Mouse (Mus musculus): ENCODE measurements around the gene Arrb1.
A peak's percentile ranks its signal among the peaks of the same experiment; 100 is the strongest.

Arrb1 gene

GRCm38 (mm10) chr7:99582867-99583266 lies 47.6 kb downstream of the Arrb1 start:
- DNase-seq, result no peak

DNA sequence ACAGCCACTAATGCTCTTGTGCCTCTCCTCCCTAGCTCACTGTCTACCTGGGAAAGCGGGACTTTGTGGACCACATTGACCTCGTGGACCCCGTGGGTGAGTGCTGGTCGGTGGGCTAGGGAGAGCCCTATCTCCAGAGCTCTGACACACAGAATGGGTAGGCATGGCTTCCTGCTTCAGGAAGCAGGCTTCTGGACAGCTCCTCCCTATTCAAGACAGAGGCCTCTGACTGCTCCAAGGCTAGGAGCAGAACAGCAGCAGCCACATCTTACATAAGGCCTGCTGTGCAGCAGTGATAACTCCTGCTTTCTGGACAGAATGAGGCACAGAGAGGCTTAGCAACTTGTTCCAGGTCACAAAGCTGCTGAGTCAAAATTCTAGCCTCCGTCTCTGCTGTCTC lies 48.4 kb downstream of the Arrb1 start:
- DNase-seq, result no peak

DNA sequence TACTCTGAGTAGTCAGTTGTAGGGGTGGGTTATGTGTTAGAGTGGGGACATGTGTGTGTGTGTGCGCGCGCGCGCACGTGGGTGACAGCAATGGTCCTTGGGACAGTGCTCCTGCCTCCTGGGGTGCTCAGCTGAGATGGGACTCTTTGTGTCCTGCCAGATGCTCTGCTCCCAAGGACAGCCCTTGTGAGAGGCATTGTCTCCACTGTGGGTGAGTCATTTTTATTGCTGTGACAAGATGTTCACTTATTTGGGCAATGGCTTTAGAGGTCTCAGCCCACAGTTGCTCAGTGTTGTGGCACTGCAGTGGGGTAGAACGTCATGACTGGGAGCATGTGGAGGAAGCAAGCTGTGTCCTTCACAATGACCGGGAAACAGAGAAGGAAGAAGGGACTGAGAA lies 50.7 kb downstream of the Arrb1 start:
- DNase-seq, result no peak

DNA sequence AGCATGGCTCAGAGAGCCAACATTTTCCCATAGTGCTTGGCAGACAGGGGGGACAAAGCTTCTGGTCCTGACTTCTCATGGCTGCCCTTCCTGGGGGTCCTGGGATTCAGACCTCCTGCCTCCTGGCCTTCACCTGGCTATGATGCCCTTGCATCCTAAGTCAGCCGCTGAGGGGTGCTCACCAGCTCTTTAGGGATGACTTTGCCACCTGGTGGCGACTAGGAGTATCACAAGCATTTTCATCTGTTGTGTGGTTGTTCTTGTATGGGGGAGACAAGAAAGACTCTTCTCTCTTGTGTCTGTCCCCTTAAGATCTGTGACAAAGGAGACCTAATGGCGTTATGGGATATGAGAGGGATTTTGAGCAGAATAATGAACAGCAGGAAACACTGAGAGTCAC lies 54.8 kb downstream of the Arrb1 start:
- peak; percentile 40 to 71 for DNase-seq

- DNase-seq, result no peak
Measured at GRCm38 (mm10) chr7:99590646-99591045, 55.4 kb downstream of the Arrb1 start.

DNA sequence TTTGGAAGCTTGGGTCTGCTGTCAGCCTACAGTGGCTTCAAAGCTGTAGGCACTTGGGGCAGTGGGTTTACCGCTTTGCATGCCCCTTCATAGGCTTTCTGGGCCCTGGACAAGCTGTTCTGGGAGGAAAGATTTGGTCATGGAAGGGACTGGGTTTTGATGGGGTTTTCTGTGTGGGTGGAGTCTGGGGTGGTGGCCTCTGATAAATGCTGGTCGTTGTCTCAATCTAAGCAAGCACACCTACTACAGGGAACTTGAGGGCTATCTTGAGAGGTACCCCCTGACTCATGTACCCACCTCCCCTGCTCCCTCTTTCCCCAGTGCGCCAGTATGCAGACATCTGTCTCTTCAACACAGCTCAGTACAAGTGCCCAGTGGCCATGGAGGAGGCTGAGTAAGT lies 57.4 kb downstream of the Arrb1 start:
- no peak for DNase-seq

- no peak for DNase-seq
Measured at GRCm38 (mm10) chr7:99593868-99594803, 58.9 kb downstream of the Arrb1 start.

DNA sequence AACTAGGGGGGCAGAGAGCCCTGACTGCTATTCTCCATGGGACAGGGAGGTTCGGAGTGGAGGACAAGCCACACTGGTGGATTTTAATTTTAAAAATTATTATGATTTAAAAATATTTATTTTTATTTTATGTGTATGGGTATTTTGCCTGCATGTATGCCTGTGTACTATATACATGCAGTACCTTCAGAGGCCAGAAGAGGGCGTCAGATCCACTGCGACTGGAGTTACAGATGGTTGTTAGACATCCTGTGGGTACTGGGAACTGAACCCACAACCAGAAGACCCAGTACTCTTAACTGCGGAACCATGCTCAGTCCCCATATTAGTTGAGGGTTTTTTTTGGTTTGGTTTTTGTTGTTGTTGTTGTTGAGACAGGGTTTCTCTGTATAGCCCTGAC lies 63.5 kb downstream of the Arrb1 start:
- DNase-seq, result no peak

GRCm38 (mm10) chr7:99603875-99604662 lies 68.8 kb downstream of the Arrb1 start:
- no peak for DNase-seq

DNA sequence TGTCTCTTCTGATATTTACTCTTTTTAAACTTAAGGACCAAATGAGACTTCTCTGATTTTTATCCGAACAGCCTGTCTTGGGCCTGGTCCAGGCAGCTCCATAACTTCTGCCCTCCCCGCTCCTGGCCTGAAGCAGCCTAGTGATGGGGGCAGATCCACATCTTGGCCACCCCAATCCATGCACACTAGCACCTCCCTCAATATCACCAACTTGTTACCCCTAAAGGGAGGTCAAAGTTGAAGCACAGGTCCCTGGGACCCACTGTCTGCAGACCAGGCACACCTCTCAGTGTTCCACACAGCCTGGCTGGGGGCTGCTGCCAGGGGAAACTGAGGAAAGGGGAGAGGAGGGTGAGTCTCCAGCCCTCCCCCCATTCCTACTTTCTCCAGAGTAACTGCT lies 69.8 kb downstream of the Arrb1 start:
- no peak for DNase-seq

GRCm38 (mm10) chr7:99606303-99606702 lies 71.0 kb downstream of the Arrb1 start:
- DNase-seq, result no peak

GRCm38 (mm10) chr7:99606766-99607165 lies 71.5 kb downstream of the Arrb1 start:
- DNase-seq, result no peak

- no peak for DNase-seq
Measured at GRCm38 (mm10) chr7:99607632-99608031, 72.4 kb downstream of the Arrb1 start.

DNA sequence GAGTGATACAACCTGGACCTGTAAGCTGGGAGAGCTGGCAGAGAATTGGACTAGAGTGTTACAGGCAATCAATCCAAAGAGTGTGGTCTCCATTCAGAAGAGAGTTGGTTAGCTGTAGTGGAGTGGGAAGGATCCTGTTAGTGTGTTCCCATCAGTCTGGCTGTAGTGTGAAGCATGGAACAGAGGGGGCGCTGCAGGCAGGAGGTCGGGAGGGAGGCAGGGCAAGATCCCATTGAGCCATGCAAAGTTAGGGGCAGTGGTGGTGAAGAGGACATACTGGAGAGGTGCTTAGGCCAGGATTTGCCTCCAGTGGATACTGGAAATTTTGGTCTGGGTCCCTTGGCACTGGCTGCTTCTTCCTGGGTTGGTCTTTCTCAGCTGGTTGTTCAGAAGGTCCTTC lies 83.0 kb downstream of the Arrb1 start:
- DNase-seq, result no peak

GRCm38 (mm10) chr7:99618860-99619259 lies 83.6 kb downstream of the Arrb1 start:
- DNase-seq, result peak in 1 of 2 experiments; percentile 31

GRCm38 (mm10) chr7:99625722-99626375 lies 90.6 kb downstream of the Arrb1 start:
- DNase-seq, result peak; percentile 63 to 75

- DNase-seq, result peak; percentile 39 to 41
Measured at GRCm38 (mm10) chr7:99626376-99627270, 91.4 kb downstream of the Arrb1 start, which contains the start of gene Tpbgl. Gene Tpbgl, minus strand, starts transcription at chr7:99627103.

- DNase-seq, result no peak
Measured at GRCm38 (mm10) chr7:99627366-99627765, 92.1 kb downstream of the Arrb1 start.

DNA sequence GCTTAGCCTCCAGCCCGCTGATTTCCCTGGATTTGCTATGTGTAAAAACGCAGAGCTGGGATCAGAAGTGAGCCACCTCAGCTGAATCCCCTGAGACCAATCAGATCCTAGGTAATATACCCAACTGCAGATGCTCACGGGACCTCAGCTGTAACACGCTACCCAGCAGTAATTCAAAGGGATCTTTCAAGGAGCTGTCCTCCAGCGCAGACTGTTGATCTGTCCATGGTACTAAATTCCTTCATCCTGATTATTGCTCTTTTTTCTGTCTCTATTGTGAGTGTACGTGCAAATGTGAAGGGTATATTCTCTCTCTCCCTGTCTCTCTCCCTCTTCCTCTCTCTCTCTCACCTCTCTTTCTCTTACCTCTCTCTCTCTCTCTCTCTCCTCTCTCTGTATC lies 97.0 kb downstream of the Arrb1 start:
- no peak for DNase-seq

- no peak for DNase-seq
Measured at GRCm38 (mm10) chr7:99633966-99634665, 98.8 kb downstream of the Arrb1 start.

DNA sequence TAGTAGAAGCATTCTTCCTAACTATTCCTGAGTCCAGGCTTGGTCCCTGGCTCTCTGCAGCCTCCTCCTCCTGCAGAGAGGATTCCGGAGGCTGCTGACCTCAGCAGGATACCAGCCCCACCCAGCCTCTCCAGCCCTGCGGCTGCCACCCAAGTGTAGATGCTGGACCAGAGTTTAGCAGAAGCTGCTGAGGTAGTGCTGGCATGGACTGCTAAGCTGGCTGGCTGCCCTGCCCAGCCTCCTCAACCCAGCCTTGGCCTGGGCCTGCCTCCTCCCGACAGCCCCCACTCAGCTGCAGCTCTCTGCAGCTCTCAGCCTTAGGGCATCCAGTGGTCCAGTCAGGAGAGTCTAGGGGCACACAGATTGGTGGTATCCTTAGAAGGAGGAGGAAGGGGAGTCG lies 106.0 kb downstream of the Arrb1 start:
- DNase-seq, result no peak

- no peak for DNase-seq
Measured at GRCm38 (mm10) chr7:99642078-99642477, 106.8 kb downstream of the Arrb1 start.
